Mouse (Mus musculus): Measurements from ENCODE around the gene Cyp1b1. TPM values are rescaled to one million over a fixed set of nuclear protein-coding genes. Genes with fewer than 3 reads are reported as not detected.

The Cyp1b1 gene
- total and polyA plus RNA-seq, 3 experiments: not detected

DNA sequence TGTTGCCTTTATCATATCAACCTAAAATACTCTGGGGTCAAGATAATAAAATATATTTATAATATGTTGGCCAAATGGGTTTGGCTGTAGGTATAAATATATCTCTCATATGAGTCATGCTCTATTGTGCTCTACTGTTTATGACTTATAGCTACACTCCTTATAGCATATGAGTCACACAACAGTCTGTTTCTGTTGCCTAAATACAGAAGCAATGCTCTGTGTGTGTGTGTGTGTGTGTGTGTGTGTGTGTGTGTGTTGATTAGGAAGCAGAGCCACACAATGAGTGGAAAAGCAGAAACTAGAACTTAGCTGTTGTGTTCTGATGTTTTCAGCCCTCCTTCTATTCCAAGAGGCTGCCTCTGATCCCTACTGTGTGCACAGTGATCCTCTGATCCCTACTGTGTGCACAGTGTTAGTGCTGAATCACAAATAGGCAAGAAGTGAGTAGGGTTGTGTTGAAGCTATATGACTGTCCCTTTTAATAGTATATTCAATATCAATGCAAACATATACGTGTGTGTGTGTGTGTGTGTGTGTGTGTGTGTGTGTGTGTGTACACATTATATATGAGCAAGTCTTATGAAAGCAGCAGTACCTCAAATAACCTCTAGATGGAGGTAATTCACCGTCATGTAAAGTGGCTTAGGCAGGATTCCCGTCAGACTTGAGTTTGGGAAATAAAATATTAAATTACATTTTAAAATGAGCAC is 51.3 kb downstream of the Cyp1b1 start (continued):
- TF ChIP-seq NRF1 (IDR thresholded peaks at IDR 0.05; ENCODE audit: insufficient read depth, low read depth, low read length, poor library complexity, severe bottlenecking) (no peak), CTCF (IDR thresholded peaks at IDR 0.05 in 2 of 3, conservative IDR thresholded peaks at IDR 0.05 in 1 of 3; ENCODE audit: control insufficient read depth in 1 of 3, insufficient read depth in 1 of 3, low read depth in 2 of 3, low read length in 3 of 3, poor library complexity in 1 of 3, severe bottlenecking in 1 of 3) (peak in 2 of 3 experiments; percentile 39 to 71; a peak in 3 of 6 replicates), HCFC1 (IDR thresholded peaks at IDR 0.05; ENCODE audit: low read depth, low read length) (no peak)

DNA sequence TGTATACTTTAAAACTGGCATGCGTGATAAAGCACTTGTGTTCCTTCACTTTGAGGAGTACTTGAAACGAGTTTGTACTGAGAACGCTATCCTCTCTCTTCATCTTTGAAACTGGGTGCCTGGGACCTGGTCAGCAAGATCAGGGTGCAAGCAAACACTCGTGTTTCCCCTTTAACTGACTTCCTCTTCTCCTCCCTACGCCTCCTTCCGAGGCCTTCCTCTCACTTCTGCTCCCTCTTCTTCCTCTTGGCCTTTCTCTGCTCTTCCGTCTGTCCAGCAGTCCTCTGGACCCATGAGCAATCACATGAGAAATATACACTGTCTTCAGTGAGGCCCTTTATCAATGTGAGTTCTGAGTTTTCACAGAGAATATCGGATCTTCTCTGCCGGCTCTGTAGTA is 53.0 kb downstream of the Cyp1b1 start:
- Histone ChIP-seq H3K4me1 (ENCODE audit: control insufficient read depth in 1 of 2, insufficient read depth in 2 of 2, low read length in 2 of 2) (no peaks in the 10 kb centered on the region), H3K4me3 (ENCODE audit: control insufficient read depth in 1 of 2, insufficient read depth in 1 of 2, low read depth in 2 of 2, low read length in 2 of 2) (peak overlapping the region in 1 of 2 experiments; percentile 5; a peak in 2 of 4 replicates), H3K27ac (ENCODE audit: control insufficient read depth, low read depth, low read length) (no peak overlapping the region), H3K27me3 (ENCODE audit: control insufficient read depth in 1 of 2, insufficient read depth in 2 of 2, low read length in 2 of 2) (peaks cover 2 to 5% of the 10 kb centered on the region in 2 experiments; a peak in 3 of 4 replicates), H3K9ac (ENCODE audit: control insufficient read depth, low read depth, low read length, poor library complexity, severe bottlenecking) (no peak overlapping the region), H3K79me2 (ENCODE audit: control insufficient read depth, insufficient read depth, low read length, poor library complexity) (no peaks in the 10 kb centered on the region), H3K36me3 (ENCODE audit: control insufficient read depth in 1 of 2, insufficient read depth in 2 of 2, low read length in 2 of 2) (no peaks in the 10 kb centered on the region), H3K9me3 (replicated peaks; ENCODE audit: insufficient read depth, low read length) (no peaks in the 10 kb centered on the region)
- DNase-seq (ENCODE audit: low read depth, low spot score): peak; percentile 32
- TF ChIP-seq ETS1 (IDR thresholded peaks at IDR 0.05; ENCODE audit: low read depth, low read length): no peak
- no peak for TF ChIP-seq RCOR1 (IDR thresholded peaks at IDR 0.05; ENCODE audit: low read depth, low read length)
- TF ChIP-seq ZKSCAN1 (IDR thresholded peaks at IDR 0.05; ENCODE audit: low read depth, low read length): no peak
- no peak for TF ChIP-seq NRF1 (IDR thresholded peaks at IDR 0.05; ENCODE audit: insufficient read depth, low read depth, low read length, poor library complexity, severe bottlenecking)
- TF ChIP-seq EP300 (IDR thresholded peaks at IDR 0.05; ENCODE audit: low read depth in 1 of 2, low read length in 2 of 2): no peak
- no peak for TF ChIP-seq RAD21 (IDR thresholded peaks at IDR 0.05; ENCODE audit: low read depth, low read length)
- TF ChIP-seq ZNF384 (IDR thresholded peaks at IDR 0.05; ENCODE audit: low read depth, low read length): no peak
- TF ChIP-seq TBP (IDR thresholded peaks at IDR 0.05; ENCODE audit: low read depth, low read length): no peak
- TF ChIP-seq ZC3H11A (IDR thresholded peaks at IDR 0.05; ENCODE audit: low read depth, low read length): no peak
- no peak for TF ChIP-seq USF2 (IDR thresholded peaks at IDR 0.05; ENCODE audit: borderline replicate concordance in 1 of 2, insufficient read depth in 1 of 2, low read depth in 1 of 2, low read length in 2 of 2)
- TF ChIP-seq MYC (IDR thresholded peaks at IDR 0.05; ENCODE audit: low read depth, low read length): no peak
- TF ChIP-seq HCFC1 (IDR thresholded peaks at IDR 0.05; ENCODE audit: low read depth, low read length): no peak
- TF ChIP-seq MXI1 (IDR thresholded peaks at IDR 0.05; ENCODE audit: low read depth, low read length): no peak
- no peak for TF ChIP-seq TCF12 (IDR thresholded peaks at IDR 0.05; ENCODE audit: low read depth, low read length)
- TF ChIP-seq POLR2AphosphoS2 (IDR thresholded peaks at IDR 0.05; ENCODE audit: low read length): no peak
- no peak for TF ChIP-seq JUND (IDR thresholded peaks at IDR 0.05; ENCODE audit: low read depth, low read length)
- TF ChIP-seq MEF2A (IDR thresholded peaks at IDR 0.05; ENCODE audit: extremely low read depth, insufficient replicate concordance, low read depth, low read length, poor library complexity, severe bottlenecking): no peak
- no peak for TF ChIP-seq CHD2 (IDR thresholded peaks at IDR 0.05; ENCODE audit: low read length)
- TF ChIP-seq CHD1 (IDR thresholded peaks at IDR 0.05; ENCODE audit: low read depth, low read length): no peak
- no peak for TF ChIP-seq MAFK (IDR thresholded peaks at IDR 0.05; ENCODE audit: borderline replicate concordance, low read depth, low read length)
